Mouse (Mus musculus): ENCODE measurements around the gene Sox15.
"Not testable (repeated sequence)": the region's sequence is repeated elsewhere in the genome, so short reads cannot be mapped to it uniquely, and the experiment has no call there.

The Sox15 gene

GRCm38 (mm10) chr11:69702886-69703285, 47.8 kb downstream of the Sox15 start:
- in situ Hi-C loops (cut with MboI), result not testable (repeated sequence)

GRCm38 (mm10) chr11:69703381-69703780, 48.3 kb downstream of the Sox15 start:
- in situ Hi-C loops (cut with MboI), result not testable (repeated sequence)

- in situ Hi-C loops (cut with MboI), result no loop called here
Measured at GRCm38 (mm10) chr11:69703814-69704612, 48.9 kb downstream of the Sox15 start.

- in situ Hi-C loops (cut with MboI), result no loop called here
Measured at GRCm38 (mm10) chr11:69704613-69705010, 49.5 kb downstream of the Sox15 start.

Measured in mature B cell (primary cell).